Mouse (Mus musculus) common myeloid progenitor, adult 5-6 weeks (primary cell): Measurements from ENCODE around the gene Pde6g. TPM values are rescaled to one million over a fixed set of nuclear protein-coding genes. Genes with fewer than 3 reads are reported as not detected.

Experiments used
- ATAC-seq: replicated peaks from 2 replicates; pipeline ENCODE4 v1.8.0; 2016; ENCODE audit warnings: low read depth, mild to moderate bottlenecking, moderate TSS enrichment, inconsistent platforms; ENCODE audit not compliant: poor library complexity, severe bottlenecking
- total RNA-seq: library from RNA; stranded (forward); fragments of 200-1000, 187-1606 nt; gene quantifications from 2 replicates; pipeline ENCODE4 v1.2.3, GENCODE M21; 2017

Gene Pde6g
- total RNA-seq, 1 experiment from 2014 or later = not detected

- no peak for ATAC-seq
Measured at GRCm38 (mm10) chr11:120472052-120472451, 18.8 kb upstream of the Pde6g start.

- ATAC-seq = no peak
Measured at GRCm38 (mm10) chr11:120467736-120468092, 14.4 kb upstream of the Pde6g start.

- ATAC-seq = peak; percentile 98
Measured at GRCm38 (mm10) chr11:120467051-120467735, 13.9 kb upstream of the Pde6g start, which contains the start of gene Arl16. Gene Arl16 (minus strand): TSS chr11:120467607.

DNA sequence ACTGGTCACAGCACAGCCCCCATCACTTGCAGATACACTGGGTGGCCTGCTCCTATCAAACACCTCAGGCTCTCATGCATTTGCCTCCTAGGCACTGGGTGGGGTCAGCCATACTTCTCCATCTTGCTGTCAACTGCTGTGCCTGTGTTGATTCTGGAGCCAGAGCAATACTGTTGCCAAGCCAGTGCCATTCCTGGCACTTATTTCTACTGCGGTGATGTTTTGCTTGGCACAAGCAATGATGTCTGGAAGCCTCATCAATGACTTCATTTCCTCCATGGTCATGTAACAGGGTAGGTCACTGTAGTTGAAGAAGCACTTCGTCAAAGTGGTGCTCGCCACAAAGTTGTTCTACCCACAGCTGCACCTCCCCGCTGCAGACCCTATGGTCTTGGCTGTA is 12.2 kb upstream of the Pde6g start:
- no peak for ATAC-seq

DNA sequence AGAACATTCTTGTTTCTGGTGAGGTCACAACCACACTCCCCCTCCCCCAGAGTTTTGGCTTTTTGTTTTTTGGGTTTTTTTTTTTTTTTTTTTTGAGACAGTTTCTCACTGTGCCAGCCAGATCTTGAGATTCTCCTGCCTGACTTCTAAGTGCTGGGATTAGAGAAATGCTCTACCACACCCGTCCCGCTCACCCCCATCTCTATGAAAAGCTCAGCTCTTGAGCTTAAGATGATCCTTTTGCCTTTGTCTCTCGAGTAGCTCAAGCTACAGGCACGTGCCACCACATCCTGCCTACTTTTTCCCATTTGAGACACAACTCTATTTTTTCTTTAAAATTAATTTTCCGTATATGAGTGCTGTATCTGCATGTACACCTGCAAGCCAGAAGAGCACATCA is 11.1 kb upstream of the Pde6g start:
- no peak for ATAC-seq

DNA sequence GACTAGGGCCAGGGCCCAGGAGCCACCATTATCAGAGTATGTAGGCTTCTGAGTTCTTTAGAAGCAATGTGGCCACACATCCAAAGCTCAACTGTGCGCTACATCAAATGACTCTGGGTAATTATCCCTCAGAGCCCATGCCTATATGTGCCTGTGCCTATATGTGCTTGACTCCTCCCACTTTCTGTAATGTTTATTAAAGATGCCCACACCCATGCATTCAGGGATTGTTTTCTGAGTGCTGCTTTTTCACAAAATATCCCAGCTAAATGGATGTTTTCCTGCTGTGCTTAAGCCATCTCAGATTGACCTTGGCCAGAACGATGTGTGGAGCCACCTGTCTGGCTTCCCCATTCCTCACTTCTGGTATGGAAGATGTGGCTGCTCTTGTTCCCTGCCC is 10.2 kb upstream of the Pde6g start:
- ATAC-seq = no peak

DNA sequence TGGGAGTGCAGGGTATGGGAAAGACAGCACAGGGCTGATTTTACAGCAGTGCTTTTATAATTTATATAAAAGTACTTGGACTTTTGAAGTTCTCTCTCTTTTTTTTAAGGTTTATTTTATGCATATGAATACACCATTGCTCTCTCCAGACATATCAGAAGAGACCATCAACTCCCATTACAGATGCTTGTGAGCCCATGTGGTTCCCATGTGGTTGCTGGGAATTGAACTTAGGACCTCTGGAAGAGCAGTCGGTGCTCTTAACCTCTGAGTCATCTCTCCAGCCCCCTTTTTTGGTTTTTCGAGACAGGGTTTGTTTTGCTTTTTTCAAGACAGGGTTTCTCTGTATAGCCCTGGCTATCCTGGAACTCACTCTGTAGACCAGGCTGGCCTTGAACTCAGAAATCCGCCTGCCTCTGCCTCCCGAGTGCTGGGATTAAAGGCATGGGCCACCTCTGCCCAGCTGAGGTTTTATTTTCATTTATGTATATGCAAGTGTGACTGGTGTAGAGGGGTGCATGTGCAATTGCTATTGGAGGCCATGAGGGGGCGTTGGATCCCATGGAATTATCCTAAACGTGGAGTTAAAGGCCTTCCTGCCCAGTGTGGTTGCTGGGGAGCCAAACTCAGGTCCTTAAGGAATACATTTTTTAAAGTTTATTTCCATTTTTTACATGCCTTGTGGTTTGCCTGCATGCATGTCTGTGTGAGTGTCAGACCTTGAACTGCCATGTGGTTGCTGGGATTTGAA is 5.7 kb upstream of the Pde6g start:
- ATAC-seq = no peak

DNA sequence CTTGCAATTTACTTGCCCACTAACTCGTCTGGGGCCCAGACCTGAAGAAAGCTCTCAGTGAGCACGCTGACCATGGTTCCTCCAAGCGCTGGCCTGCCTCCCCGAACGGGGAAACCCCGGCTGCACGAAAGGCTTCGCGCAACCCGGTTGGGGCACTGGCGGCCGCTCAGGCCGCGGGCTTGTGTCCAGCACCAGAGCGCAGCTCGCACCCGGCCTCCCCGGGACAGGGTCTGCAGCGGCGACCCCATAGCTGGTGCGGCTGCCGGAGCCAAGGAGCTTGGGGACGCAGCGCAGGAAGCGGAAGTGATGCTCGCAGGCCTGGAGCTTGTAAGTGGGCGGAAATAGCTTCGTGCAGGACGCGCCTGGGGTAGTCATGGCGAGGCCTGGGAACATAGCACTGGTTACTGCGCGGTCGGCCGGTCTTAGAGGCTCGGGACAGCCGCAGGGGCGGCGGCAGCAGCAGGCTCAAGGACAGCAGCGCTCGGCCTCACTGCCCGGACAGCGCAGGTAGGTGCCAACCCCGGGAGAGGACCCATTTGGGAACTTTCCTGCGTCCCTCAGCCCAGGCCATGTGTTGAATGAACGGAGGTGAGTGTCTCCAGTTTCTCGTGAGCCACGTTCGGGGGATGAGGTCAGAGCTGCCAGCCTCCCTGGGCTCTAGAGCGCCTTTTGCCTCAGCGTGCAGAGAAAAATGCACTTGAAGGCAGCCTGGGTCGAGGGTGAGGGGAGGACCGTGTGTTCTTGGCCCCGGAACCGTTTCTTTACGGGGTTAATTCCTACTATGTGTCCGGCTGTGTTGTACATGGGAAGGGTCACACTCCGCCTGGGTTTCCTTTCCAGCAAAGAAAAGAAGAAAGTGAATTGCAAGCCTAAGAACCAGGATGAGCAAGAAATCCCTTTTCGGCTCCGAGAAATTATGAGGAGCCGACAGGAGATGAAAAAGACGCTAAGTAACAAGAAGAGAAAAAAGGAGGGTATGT is 4.8 kb upstream of the Pde6g start, which contains the start of the genes Oxld1 and Ccdc137:
Gene Oxld1 (minus strand): TSS at position 297 of the 980 bp plus-strand sequence.
Gene Ccdc137 (plus strand): TSS at position 344 of the 980 bp plus-strand sequence.
- peak; percentile 90 for ATAC-seq

- ATAC-seq = peak; percentile 29; the same call in 1 of the 2 replicates
Measured at GRCm38 (mm10) chr11:120457370-120457769, 4.1 kb upstream of the Pde6g start.

DNA sequence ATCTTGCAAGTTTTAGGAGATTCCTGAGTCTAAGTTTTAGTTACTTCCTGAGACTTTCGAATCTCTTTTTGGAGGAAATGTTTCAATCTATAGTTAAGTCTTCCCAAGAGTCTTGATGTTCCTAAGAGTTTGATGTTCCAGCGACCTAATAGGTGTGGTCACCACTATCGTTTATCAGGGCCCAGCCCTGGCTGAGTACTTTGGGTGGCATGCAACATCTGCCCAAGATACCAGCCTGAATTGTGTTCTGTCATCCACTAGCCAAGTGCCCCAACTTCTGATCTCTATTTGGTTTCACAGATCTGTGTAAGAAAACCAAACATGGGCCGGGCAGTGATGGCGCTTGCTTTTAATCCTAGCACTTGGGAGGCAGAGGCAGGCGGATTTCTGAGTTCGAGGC is 2.1 kb upstream of the Pde6g start:
- no peak for ATAC-seq

DNA sequence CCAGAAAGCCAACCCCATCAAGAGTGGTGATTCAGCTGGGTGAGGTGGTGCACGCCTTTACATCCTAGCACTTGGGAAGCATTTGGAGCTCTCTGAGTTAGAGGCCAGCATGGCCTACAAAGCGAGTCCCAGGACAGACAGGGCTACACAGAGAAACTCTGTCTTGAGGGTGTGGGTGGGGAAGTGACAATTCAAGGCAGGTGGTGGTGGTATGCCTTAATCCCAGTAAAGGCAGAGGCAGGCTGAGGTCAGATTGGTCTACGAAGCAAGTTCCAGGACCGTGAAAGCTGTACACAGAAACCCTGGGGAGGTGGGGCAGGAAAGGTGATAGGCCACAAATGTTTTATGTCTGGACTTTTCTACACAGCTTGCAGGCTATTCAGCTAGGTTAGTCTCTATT is 1.7 kb upstream of the Pde6g start:
- ATAC-seq = no peak

DNA sequence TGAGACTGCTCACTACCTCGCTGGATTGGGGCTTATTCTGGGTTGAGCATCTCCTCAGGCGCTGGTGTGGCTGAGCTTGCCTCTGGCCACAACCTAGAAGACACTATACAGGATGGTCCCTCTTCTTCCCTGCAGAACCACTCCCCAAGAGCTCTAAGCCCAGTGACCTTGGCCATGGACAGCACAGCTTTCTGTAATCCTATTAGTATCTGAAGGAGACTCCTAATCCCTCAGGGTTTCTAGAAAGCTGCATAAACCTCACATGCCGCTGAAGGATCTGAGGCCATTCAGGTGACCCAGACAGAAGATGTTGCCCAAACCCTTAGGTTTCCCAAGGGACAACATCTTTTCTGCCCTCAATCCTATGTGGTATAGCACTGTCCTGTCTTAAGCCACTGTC is 1.1 kb downstream of the Pde6g start:
- no peak for ATAC-seq

GRCm38 (mm10) chr11:120447179-120447578 is 6.1 kb downstream of the Pde6g start:
- ATAC-seq = no peak

DNA sequence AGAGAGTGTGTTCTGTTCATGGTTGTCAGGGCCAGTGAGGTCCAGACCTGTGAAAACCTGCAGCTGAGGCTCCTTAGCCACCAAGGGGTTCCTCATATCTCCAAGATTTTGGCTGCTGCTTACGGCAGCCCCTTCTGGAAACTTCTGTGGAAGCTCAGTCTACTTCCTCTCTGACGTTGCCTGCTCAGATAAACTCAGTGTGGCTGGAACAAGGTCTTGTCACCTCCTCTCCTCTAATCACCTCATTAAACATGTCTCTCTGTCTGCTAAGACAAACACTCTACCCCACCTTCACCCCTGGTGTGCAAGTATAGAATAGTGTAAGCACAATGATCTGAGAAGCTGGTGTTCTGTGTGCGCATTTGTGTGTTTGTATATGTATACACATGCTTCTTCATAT is 7.8 kb downstream of the Pde6g start:
- no peak for ATAC-seq

DNA sequence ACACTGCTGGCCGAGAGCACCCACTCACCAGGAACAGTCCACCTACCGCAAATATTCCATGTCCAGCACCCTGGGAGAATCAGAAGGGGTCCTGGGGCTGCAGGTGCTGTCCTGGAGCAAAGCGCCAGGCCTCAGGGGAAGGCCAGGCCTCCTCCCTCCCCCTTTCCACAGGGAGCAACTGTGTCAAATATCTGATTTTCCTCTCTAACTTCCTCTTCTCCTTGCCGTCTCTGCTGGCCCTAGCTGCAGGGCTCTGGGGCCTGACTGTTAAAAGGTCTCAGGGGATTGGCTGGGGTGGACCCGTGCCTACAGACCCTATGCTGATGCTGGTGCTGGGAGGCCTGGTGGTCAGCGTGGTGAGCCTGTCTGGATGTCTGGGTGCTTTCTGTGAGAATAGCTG is 9.2 kb downstream of the Pde6g start:
- no peak for ATAC-seq

DNA sequence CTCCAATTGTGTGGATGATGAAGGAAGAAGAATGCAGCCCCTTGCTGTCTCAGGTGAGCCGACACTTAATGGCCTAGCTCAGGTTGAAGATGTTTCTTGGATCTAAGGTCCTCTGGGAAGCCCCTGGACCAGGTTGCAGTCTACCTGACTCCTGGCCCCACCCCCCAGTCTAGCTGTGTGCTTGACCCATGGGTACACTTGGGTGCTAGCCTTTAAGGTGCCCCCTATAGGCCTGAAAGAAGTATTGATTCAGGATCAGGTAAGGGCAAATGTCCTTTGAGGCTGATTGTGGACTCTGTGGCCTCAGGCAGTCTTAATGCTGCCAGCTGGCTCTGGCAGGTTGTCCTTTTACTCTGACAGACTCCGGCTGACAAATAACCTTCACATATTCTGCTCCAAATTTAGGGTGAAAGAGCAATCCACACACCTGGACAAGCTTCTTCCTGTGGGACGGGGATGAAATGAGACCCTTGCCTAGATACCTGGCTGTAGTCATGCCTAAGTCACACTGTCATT is 10.5 kb downstream of the Pde6g start:
- ATAC-seq = no peak

DNA sequence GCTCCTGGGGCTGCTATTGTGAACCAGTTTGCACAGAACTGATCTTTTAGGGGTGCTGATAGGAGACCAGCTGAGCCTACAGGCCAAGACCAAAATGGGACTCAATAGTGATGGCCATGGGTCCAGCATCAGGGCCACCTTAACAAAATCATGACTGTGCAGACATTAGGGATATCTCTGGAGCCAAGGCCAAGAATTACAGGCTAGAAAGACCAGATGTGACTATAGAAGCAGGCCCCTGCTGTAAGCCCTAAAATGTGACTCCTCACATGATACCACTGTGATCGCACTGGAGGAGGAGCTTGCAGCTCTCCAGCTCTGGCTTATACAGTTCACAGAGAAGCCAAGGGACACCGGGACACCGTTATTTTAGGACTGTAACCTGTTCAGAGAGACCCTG is 11.0 kb downstream of the Pde6g start, which contains the start of gene Tspan10:
Gene Tspan10 (plus strand): TSS at position 301 of the 400 bp plus-strand sequence.
- ATAC-seq = no peak

DNA sequence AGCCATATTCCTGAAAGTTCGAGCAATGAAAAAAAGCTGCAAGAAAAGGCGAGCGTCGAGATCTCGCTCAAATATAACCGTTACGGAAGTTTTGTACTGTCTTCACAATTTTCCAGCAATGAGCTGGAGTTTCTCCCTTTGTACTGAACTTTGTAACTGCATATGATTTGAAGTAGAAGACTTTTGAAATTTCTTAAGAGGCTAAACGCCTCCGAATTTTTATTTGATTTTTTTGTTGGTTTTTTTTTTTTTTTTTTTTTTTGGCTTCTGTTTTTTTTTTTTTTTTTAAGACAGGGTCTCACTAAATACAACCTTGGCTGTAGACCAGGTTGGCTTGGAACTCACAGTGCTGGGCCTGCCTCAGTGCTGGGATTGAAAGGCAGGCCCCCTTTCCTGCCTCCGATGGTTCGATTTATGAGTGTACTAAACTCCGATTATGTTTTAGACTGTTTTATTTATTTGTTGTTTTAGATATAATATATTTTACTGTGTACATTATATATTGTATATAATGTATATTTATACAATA is 15.4 kb downstream of the Pde6g start:
- ATAC-seq = no peak

DNA sequence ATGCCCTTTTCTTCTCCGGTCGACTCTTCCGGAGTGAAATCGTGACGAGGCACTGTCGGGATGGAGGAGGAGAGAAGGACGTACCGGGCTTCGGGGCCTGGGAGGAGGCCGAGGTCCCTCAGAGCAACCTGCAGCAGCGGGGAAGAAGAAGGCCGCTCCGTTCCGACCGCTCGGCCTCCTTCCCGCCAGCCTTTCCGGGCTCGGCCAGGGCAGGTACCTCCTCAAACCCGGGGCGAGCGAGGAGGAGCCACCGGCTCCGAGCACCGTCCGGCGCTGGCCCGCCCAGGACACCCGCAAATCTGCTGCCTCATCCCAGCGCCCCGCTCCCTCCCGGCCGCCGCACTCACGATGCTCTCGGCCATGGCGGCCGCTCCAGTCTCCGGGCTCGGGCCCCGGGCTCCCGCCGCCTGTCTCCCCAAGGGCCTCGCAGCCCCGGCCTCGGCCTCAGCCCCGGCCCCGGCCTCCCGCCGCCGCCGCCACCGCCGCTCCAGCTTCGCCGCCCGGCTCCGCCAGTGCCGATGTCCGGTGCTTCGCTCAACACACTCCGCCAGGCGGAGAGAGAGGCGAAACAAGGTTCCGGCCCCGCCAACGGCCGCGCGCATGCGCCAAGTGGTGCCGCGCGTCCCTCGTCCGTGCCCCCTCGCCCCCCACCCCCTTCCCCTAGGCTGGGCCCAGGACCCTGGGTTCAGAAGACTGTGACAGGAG is 16.0 kb downstream of the Pde6g start, which contains the start of gene Nploc4:
Gene Nploc4 (minus strand): TSS at position 557 of the 705 bp plus-strand sequence.
- peak; percentile 93 for ATAC-seq
